ENCODE assay signal across 25 mouse cellular contexts in genomic region chr16:92461412-92461811, GRCm38 (mm10). TPM values are rescaled to one million over a fixed set of nuclear protein-coding genes. Genes with fewer than 3 reads are reported as not detected.
"Had no signal": no experiment of that assay in that cellular context is flagged by ENCODE, and none has a peak within 500 bp of the region (broad histone marks: within the 10 kb centered on the region; RNA-seq: fewer than 3 reads in every experiment).

No protein-coding gene starts in this region.

- H3K4me3 ChIP-seq: limb, embryonic 12.5 days; limb, embryonic 15.5 days; midbrain, embryonic 12.5 days; midbrain, embryonic 15.5 days; myocyte; neural tube, embryonic 13.5 days had no signal

- H3K4me2 ChIP-seq: limb, embryonic 12.5 days; limb, embryonic 15.5 days; liver, embryonic 11.5 days; lung, embryonic 14.5 days; midbrain, embryonic 12.5 days; midbrain, embryonic 15.5 days; neural tube, embryonic 13.5 days had no signal

- H3K36me3 ChIP-seq: limb, embryonic 12.5 days; limb, embryonic 15.5 days; midbrain, embryonic 12.5 days; midbrain, embryonic 15.5 days; neural tube, embryonic 13.5 days had no signal

- DNase-seq: kidney, adult 11 months; kidney, adult 9 months; kidney, postnatal 14 days; kidney, postnatal 4 days; layer of hippocampus, adult 9-11 months; layer of hippocampus, postnatal 36 days; left cerebral cortex, postnatal 4 days; liver, postnatal 0 days; lung, embryonic 14.5 days; retina, postnatal 1 day; right cerebral cortex, postnatal 4 days; thymus, postnatal 36 days had no signal

- H3K9ac ChIP-seq: limb, embryonic 12.5 days; limb, embryonic 15.5 days; liver, embryonic 14.5 days; liver, postnatal 0 days; lung, embryonic 14.5 days; midbrain, embryonic 12.5 days; midbrain, embryonic 15.5 days; neural tube, embryonic 13.5 days had no signal

- H3K9me3 ChIP-seq: limb, embryonic 12.5 days; limb, embryonic 15.5 days; midbrain, embryonic 12.5 days; midbrain, embryonic 15.5 days; neural tube, embryonic 13.5 days had no signal

- ATAC-seq: liver, postnatal 0 days; lung, postnatal 0 days; midbrain, embryonic 15.5 days had no signal

- H3K27ac ChIP-seq: limb, embryonic 12.5 days; limb, embryonic 15.5 days; liver, embryonic 14.5 days; macrophage; midbrain, embryonic 12.5 days; midbrain, embryonic 15.5 days; neural tube, embryonic 13.5 days; stomach, postnatal 0 days had no signal

- H3K27me3 ChIP-seq: limb, embryonic 15.5 days; midbrain, embryonic 12.5 days; midbrain, embryonic 15.5 days; neural tube, embryonic 13.5 days had no signal

RNA-seq across cellular contexts. Expression of gene Clic6, which starts 24.1 kb away (rescaled TPM):
- total RNA-seq: megakaryocyte, adult 5-6 weeks; neutrophil, adult 5-6 weeks had no signal
- polyA plus RNA-seq: macrophage, myocyte had no signal
